ENCODE assay signal across 8 mouse cellular contexts in the genomic region with DNA sequence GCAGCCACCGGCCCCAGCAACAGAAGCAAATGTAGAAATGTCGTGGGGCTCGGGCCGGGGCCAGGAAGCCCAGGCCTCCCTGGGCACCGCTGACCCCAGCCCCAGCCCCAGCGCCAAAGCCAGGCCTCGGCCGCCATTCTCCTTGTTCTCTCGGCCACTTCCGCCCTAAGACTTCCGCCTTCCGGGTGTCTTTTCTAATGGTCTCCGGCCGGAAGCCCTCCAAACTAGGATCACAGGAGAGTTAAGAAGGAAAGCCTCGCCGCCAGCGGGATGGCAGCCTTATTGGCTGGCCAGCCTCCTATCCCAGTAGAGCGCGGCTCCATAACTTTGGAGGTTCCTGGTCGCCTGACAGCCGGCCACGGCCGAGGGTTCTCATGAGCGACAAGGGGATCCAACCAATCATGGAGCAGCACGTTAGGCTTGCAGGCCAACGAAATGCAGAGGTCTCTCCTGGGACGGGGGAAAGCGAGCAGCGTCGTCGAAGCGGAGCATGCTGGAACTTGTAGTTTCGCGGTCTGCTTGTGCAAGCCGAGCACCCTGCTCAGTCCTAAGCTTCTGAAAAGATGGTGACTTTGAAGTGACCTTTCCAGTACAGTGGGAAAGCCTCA. TPM values are rescaled to one million over a fixed set of nuclear protein-coding genes. Genes with fewer than 3 reads are reported as not detected.
DNase-seq lines count a peak whose midpoint lies in the region; ATAC-seq lines count a peak whose summit lies in the region.

A gene (minus strand): TSS at position 331 of the 608 bp plus-strand sequence.

- DNase-seq in T-cell, adult 2 months (ENCODE audit: low spot score): peak; percentile 93
- DNase-seq in cerebellum, postnatal 36 days: peak; percentile 93 to 94
- peak; percentile 97 to 99 for DNase-seq in frontal cortex, postnatal 36 days (ENCODE audit: low spot score in 2 of 2)
- peak; percentile 98 for DNase-seq in left cerebral cortex, adult 11 months (ENCODE audit: low spot score)
- peak; percentile 96 to 99 for DNase-seq in lung, postnatal 4 days
- peak; percentile 94 for DNase-seq in retina, postnatal 7 days (ENCODE audit: low read depth, low spot score)
- peak; percentile 88 for DNase-seq in urinary bladder, adult 2 months (ENCODE audit: low spot score)

- peak within 1 kb of the TSS; percentile 67 for H3K4me3 ChIP-seq in hindbrain, embryonic 15.5 days

- peaks cover 9% of the 10 kb centered on the region; the same call in 1 of the 2 replicates for H3K36me3 ChIP-seq in hindbrain, embryonic 15.5 days

- H3K9me3 ChIP-seq in hindbrain, embryonic 15.5 days: no peaks in the 10 kb centered on the region

- peak; percentile 99 for ATAC-seq in hindbrain, embryonic 15.5 days (ENCODE audit: low FRiP score, low read depth)

- peaks cover 29% of the 10 kb centered on the region for H3K4me1 ChIP-seq in hindbrain, embryonic 15.5 days (replicated peaks)

- 0% methylated on average over 35 of the region's 35 CpGs for WGBS in hindbrain, embryonic 15.5 days

- H3K4me2 ChIP-seq in hindbrain, embryonic 15.5 days: peak within 1 kb of the TSS; percentile 90

- H3K27ac ChIP-seq in hindbrain, embryonic 15.5 days (replicated peaks): peak within 1 kb of the TSS; percentile 88

- peak within 1 kb of the TSS; percentile 88 for H3K9ac ChIP-seq in hindbrain, embryonic 15.5 days

- 0 out of 2 replicates have a peak, but pooled peaks cover 2% of the 10 kb centered on the region for H3K27me3 ChIP-seq in hindbrain, embryonic 15.5 days

RNA-seq across cellular contexts. Expression of the gene that starts here (rescaled TPM):
- 49.5 and 50.1 TPM in 2 replicates for polyA plus RNA-seq in hindbrain, embryonic 15.5 days (2015; fragmentation: Nextera tagmentation; extraction: Ambion mirVana)
- polyA plus RNA-seq in urinary bladder, adult 2 months (2012; rRNA removed): 67.3 and 72.5 TPM in 2 replicates

Comparison
In these comparisons a context has a peak if more than half of its experiments do, and no peak if none do; other contexts are left out.
1. Peak in every context shown above with its lines: DNase-seq, ATAC-seq, H3K4me3 ChIP-seq and H3K27ac ChIP-seq.